Mouse (Mus musculus): ENCODE results near the gene Nlrp3. TPM values are rescaled to one million over a fixed set of nuclear protein-coding genes. Genes with fewer than 3 reads are reported as not detected.

Gene Nlrp3
- total RNA-seq, 2 experiments from 2014 or later = 0.77 to 0.89 TPM

DNA sequence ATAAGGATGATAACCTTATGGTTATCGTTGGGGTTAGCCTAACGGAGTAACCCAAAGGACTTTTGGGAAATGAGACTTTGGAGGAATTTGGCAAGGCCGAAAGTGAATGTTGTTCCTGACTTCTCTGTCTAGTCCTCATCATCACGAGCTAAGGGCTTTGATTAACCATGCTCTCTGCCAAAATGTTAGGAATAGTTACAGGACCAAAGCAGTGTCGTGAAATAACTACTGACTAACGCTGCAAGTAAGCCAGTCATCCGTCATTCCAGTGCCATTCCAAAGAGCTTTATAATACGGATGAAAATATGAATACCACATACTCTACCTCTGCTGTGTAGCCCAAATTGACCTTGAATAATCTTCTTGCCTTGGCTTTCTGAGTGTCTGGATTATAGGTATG lies 55.6 kb downstream of the Nlrp3 start:
- intact Hi-C loops (cut with DNase I) = no loop called here
- no peak for DNase-seq (ENCODE audit: low spot score in 2 of 2)

DNA sequence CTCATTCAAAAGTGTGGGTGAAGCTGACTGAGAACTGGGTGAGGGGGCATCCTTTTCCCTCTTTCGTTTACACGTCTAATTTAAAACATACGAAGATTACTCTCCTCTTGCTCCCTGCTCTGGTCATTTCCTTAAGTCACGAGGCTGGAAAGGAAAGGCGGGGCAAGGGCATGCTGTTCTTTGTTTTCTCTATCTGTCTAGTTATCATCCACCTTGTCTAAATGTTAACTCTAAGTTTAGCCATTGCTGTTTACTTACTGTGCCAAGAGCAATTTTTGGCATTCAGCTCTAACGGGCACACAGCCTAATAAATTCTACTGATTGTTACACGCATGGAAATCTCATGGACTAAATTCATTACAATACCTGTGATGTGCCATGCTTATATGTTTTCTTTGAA lies 57.8 kb downstream of the Nlrp3 start:
- intact Hi-C loops (cut with DNase I) = no loop called here
- DNase-seq (ENCODE audit: low spot score in 2 of 2) = no peak

DNA sequence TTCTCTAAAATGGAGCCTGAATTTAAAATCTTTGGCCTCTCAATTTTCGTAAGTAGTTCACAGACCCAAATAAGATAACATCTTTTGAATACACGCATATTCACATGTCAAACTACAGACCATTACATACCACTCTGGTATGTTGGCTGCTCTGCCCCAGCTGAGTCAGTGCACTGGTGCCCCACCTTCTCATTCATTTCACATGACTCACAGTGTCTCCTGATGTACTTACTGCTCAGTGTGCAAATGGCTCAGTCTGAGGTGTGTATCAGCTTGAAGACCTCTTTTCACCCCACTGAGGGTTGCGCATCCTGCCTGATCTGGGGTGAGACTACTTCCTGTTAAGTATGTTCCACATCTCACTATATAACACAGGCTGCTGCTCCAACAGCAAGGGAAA lies 59.5 kb downstream of the Nlrp3 start:
- intact Hi-C loops (cut with DNase I) = no loop called here
- DNase-seq (ENCODE audit: low spot score in 2 of 2) = no peak

DNA sequence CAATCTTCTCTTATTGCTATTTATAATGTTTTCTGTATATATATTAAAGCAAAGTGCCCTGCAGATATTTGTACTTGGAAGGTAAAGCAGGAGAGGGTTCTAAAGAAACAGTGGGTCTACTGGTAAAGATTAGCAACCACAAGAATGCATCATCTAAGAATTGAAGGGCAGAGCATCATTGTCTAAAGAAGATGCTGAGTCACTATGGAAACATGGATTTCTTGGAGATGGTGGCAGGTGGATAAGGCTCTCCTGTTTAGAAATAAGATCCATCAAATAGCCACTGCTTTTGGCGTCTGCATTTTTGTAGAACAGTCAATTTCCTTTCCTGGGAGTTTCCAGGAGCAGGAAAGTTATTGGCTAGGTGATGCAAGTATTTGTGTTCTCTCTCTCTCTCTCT lies 60.9 kb downstream of the Nlrp3 start:
- intact Hi-C loops (cut with DNase I) = no loop called here
- no peak for DNase-seq (ENCODE audit: low spot score in 2 of 2)

DNA sequence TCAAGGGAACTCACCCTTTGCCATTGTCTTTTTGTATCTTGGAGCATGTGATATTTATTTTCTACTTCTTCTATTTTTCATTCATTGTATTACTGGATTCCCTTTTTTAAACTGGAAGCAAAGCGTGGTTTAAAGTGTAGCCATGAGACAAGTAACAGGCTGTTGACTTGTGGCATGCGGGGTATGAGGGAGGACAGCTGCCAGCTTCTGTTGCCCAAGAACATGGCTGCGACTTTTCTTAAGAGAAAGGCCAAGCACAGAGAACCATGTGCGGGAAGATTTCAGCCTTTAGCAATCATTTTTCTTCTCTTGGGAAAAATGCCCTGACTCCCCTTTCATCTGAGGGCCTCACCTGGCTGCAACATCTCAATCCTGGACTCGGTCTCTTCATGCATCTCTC lies 70.3 kb downstream of the Nlrp3 start:
- intact Hi-C loops (cut with DNase I) = no loop called here
- no peak for DNase-seq (ENCODE audit: low spot score in 2 of 2)

DNA sequence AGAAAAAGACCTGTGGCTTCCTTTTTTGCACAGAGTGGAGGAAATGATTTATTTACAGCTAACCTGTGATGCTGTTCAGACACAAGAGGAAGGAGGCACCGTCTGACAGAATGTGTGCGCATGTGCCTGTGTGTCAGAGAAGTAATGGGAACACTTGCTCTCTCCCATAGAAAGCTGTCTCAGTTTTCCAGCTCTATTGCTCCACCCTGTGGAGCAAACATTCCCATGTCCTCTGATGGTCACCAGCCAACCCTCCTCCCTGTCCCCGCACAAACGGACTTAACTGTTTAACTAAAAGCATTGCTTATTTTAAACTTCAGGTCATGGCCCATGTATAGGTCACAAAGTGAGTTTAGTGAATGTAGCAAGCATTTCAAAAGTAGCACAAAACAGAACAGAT lies 72.8 kb downstream of the Nlrp3 start:
- peak; percentile 22 to 26 for DNase-seq (ENCODE audit: low spot score in 2 of 2)
- intact Hi-C loops (cut with DNase I) = loop anchor here (1.0 kb wide), 1 partner anchor 89 kb away; no protein-coding TSS in a partner anchor

Other genes starting within 250 kb of the Nlrp3 start
- 10 to 100 TPM; 14.6 to 24.0 TPM for gene Wnt9a, start 234.6 kb upstream of the Nlrp3 start, total RNA-seq (2021)
- not detected for gene Prss38, start 165.9 kb upstream of the Nlrp3 start, total RNA-seq (2021)
- 10 to 100 TPM; 28.5 TPM for gene Jmjd4, start 91.5 kb upstream of the Nlrp3 start, total RNA-seq (2021)
- gene Snap47, start 90.4 kb upstream of the Nlrp3 start, total RNA-seq (2021) = 100 to 1,000 TPM; 375 to 429 TPM
- gene Zfp867, start 69.1 kb upstream of the Nlrp3 start, total RNA-seq (2021) = 1 to 10 TPM; 3.9 to 4.8 TPM
- 1 to 10 TPM; 8.8 to 9.9 TPM for gene Zkscan17, start 14.8 kb upstream of the Nlrp3 start, total RNA-seq (2021)
- gene Olfr222, start 34.7 kb downstream of the Nlrp3 start, total RNA-seq (2021) = not detected
- not detected for gene Olfr223, start 51.7 kb downstream of the Nlrp3 start, total RNA-seq (2021)
- 100 to 1,000 TPM; 293 to 299 TPM for gene Mprip, start 119.7 kb downstream of the Nlrp3 start, total RNA-seq (2021)
- gene Pld6, start 246.1 kb downstream of the Nlrp3 start, total RNA-seq (2021) = 1 to 10 TPM in 1 of 2 experiments, under 1 TPM in 1; 0.81 to 1.1 TPM

Measured in left cerebral cortex, postnatal 36 days (tissue).